Comparison of ENCODE assay signal across 22 mouse cellular contexts in genomic region chr3:90617586-90617985, GRCm38 (mm10). TPM values are rescaled to one million over a fixed set of nuclear protein-coding genes. Genes with fewer than 3 reads are reported as not detected.
DNase-seq lines count a peak whose midpoint lies in the region; ATAC-seq and TF ChIP-seq lines count a peak whose summit lies in the region.
"Had no signal": no experiment of that assay in that cellular context is flagged by ENCODE, and none has a peak within 500 bp of the region (broad histone marks: within the 10 kb centered on the region; RNA-seq: fewer than 3 reads in every experiment).

No protein-coding gene starts in this region.

- H3K27me3 ChIP-seq in C2C12 (ENCODE audit: control insufficient read depth, insufficient read depth, insufficient read length) = no peaks in the 10 kb centered on the region
- H3K27me3 ChIP-seq in MEL (ENCODE audit: control insufficient read depth in 1 of 2, insufficient read depth in 2 of 2, low read length in 2 of 2) = peaks cover 0 to 2% of the 10 kb centered on the region in 2 experiments; a peak in 1 of 4 replicates
- H3K27me3 ChIP-seq in kidney, embryonic 14.5 days (ENCODE audit: control insufficient read depth, insufficient read depth, low read length) = no peaks in the 10 kb centered on the region

- H3K9me3 ChIP-seq in MEL (replicated peaks; ENCODE audit: insufficient read depth, low read length) = no peaks in the 10 kb centered on the region
- H3K9me3 ChIP-seq in kidney, embryonic 14.5 days (ENCODE audit: control insufficient read depth, low read length) = no peaks in the 10 kb centered on the region
- H3K9me3 ChIP-seq: hindbrain, embryonic 15.5 days; neural tube, embryonic 15.5 days had no signal

- no peak overlapping the region for H3K27ac ChIP-seq in left cerebral cortex, adult 2 months
- H3K27ac ChIP-seq in MEL (ENCODE audit: control insufficient read depth, low read depth, low read length) = no peak overlapping the region
- H3K27ac ChIP-seq in kidney, embryonic 14.5 days (ENCODE audit: low read depth, low read length) = no peak overlapping the region
- H3K27ac ChIP-seq: hindbrain, embryonic 15.5 days; neural tube, embryonic 15.5 days had no signal

- H3K4me3 ChIP-seq in left cerebral cortex, adult 2 months = no peak overlapping the region
- H3K4me3 ChIP-seq in C2C12 (ENCODE audit: insufficient read depth, poor library complexity, severe bottlenecking) (no peak overlapping the region), MEL (ENCODE audit: control insufficient read depth in 1 of 2, insufficient read depth in 1 of 2, low read depth in 2 of 2, low read length in 2 of 2) (no peak overlapping the region)
- no peak overlapping the region for H3K4me3 ChIP-seq in kidney, embryonic 14.5 days (ENCODE audit: low read length)
- H3K4me3 ChIP-seq: erythroblast, embryonic 14.5 days; hindbrain, embryonic 15.5 days; neural tube, embryonic 15.5 days had no signal

- WGBS in kidney, embryonic 14.5 days = 19% methylated on average over 1 of the region's 1 CpGs

- H3K9ac ChIP-seq in MEL (ENCODE audit: control insufficient read depth, low read depth, low read length, poor library complexity, severe bottlenecking) = no peak overlapping the region
- no peak overlapping the region for H3K9ac ChIP-seq in kidney, embryonic 14.5 days (ENCODE audit: low read depth, low read length)
- H3K9ac ChIP-seq: forebrain, postnatal 0 days; hindbrain, embryonic 15.5 days; neural tube, embryonic 15.5 days had no signal

- peaks cover 0 to 16% of the 10 kb centered on the region in 2 experiments; a peak in 2 of 4 replicates for H3K4me1 ChIP-seq in MEL (ENCODE audit: control insufficient read depth in 1 of 2, insufficient read depth in 2 of 2, low read length in 2 of 2)
- no peaks in the 10 kb centered on the region for H3K4me1 ChIP-seq in kidney, embryonic 14.5 days (ENCODE audit: control insufficient read depth, insufficient read depth, low read length)

- H3K4me2 ChIP-seq in kidney, embryonic 14.5 days (replicated peaks; ENCODE audit: low read depth, low read length) = no peak overlapping the region
- H3K4me2 ChIP-seq: hindbrain, embryonic 15.5 days; neural tube, embryonic 15.5 days had no signal

- no peak for TF ChIP-seq EP300 in MEL (IDR thresholded peaks at IDR 0.05; ENCODE audit: low read depth in 1 of 2, low read length in 2 of 2)

- TF ChIP-seq POLR2A in MEL (IDR thresholded peaks at IDR 0.05; ENCODE audit: control insufficient read depth in 1 of 2, insufficient read depth in 1 of 2, low read depth in 1 of 2, low read length in 2 of 2, poor library complexity in 1 of 2) = no peak

- TF ChIP-seq RAD21 in MEL (IDR thresholded peaks at IDR 0.05; ENCODE audit: low read depth, low read length) = peak; percentile 61

- intact Hi-C loops in left cerebral cortex, adult 2 months (cut with DNase I) = loop anchor here (5.0 kb wide), 2 partner anchors 35 to 110 kb away; partner anchors contain the start of genes Chtop and S100a7a

- peak; percentile 33 for TF ChIP-seq CTCF in left cerebral cortex, adult 2 months (IDR thresholded peaks at IDR 0.05)
- no peak for TF ChIP-seq CTCF in C2C12 (IDR thresholded peaks at IDR 0.05; ENCODE audit: control insufficient read depth, insufficient read depth, insufficient read length)
- TF ChIP-seq CTCF in MEL (IDR thresholded peaks at IDR 0.05 in 2 of 3, conservative IDR thresholded peaks at IDR 0.05 in 1 of 3; ENCODE audit: control insufficient read depth in 1 of 3, insufficient read depth in 1 of 3, low read depth in 2 of 3, low read length in 3 of 3, poor library complexity in 1 of 3, severe bottlenecking in 1 of 3) = peak; percentile 53 to 65 (median 59)

- H3ac ChIP-seq in C2C12 (ENCODE audit: control insufficient read depth, insufficient read length, low read depth) = no peak overlapping the region

- H3K36me3 ChIP-seq in C2C12 (ENCODE audit: control insufficient read depth, insufficient read depth) = peaks cover 50% of the 10 kb centered on the region
- peaks cover 0 to 11% of the 10 kb centered on the region in 2 experiments; a peak in 2 of 4 replicates for H3K36me3 ChIP-seq in MEL (ENCODE audit: control insufficient read depth in 1 of 2, insufficient read depth in 2 of 2, low read length in 2 of 2)
- no peaks in the 10 kb centered on the region for H3K36me3 ChIP-seq in kidney, embryonic 14.5 days (ENCODE audit: control insufficient read depth, insufficient read depth, low read length)
- H3K36me3 ChIP-seq: hindbrain, embryonic 15.5 days; neural tube, embryonic 15.5 days had no signal

- H3K79me3 ChIP-seq in C2C12 (ENCODE audit: low read depth) = peaks cover 29% of the 10 kb centered on the region

- peak; percentile 46; the same call in 1 of the 2 replicates for ATAC-seq in megakaryocyte progenitor cell, adult 5-6 weeks (replicated peaks; ENCODE audit: poor library complexity)
- no peak for ATAC-seq in kidney, embryonic 14.5 days (ENCODE audit: low FRiP score, low TSS enrichment)
- ATAC-seq: forebrain, postnatal 0 days; midbrain, embryonic 16.5 days had no signal

- no peak for DNase-seq in left cerebral cortex, adult 2 months (ENCODE audit: extremely low spot score in 1 of 2, low spot score in 2 of 2)
- no peak for DNase-seq in left cerebral cortex, adult 11 months (ENCODE audit: low spot score)
- peak; percentile 62 for DNase-seq in MEL (ENCODE audit: low read depth, low spot score)
- DNase-seq in embryo, embryonic 10.5 days (ENCODE audit: low spot score) = no peak
- DNase-seq: adrenal gland, postnatal 36 days; cerebellum, adult 11-12 months; embryo, embryonic 11 days; forebrain, postnatal 0 days; gastrocnemius, postnatal 36 days; kidney, postnatal 36 days; lung, postnatal 36 days; thymus, postnatal 36 days had no signal

- H3K79me2 ChIP-seq in C2C12 (ENCODE audit: control insufficient read depth, insufficient read depth) (peaks cover 41% of the 10 kb centered on the region), MEL (ENCODE audit: control insufficient read depth, insufficient read depth, low read length, poor library complexity) (no peaks in the 10 kb centered on the region)

TF ChIP-seq in C2C12, 6 proteins besides CTCF, POLR2A, EP300 and RAD21 (continues in another document):
- TF ChIP-seq CEBPB (IDR thresholded peaks at IDR 0.05; ENCODE audit: low read depth) (no peak), MAX (IDR thresholded peaks at IDR 0.05) (peak; percentile 83), MYOG (IDR thresholded peaks at IDR 0.05; ENCODE audit: control insufficient read depth, extremely low read depth, insufficient read length) (no peak), USF1 (IDR thresholded peaks at IDR 0.05; ENCODE audit: low read depth) (peak; percentile 48)

TF ChIP-seq in MEL, 35 proteins besides CTCF, POLR2A, EP300 and RAD21 (continues in another document):
- TF ChIP-seq MXI1 (IDR thresholded peaks at IDR 0.05; ENCODE audit: low read depth, low read length) (peak; percentile 78), MEF2A (IDR thresholded peaks at IDR 0.05; ENCODE audit: extremely low read depth, insufficient replicate concordance, low read depth, low read length, poor library complexity, severe bottlenecking) (no peak), POLR2AphosphoS2 (IDR thresholded peaks at IDR 0.05; ENCODE audit: low read length) (no peak), USF2 (IDR thresholded peaks at IDR 0.05; ENCODE audit: borderline replicate concordance in 1 of 2, insufficient read depth in 1 of 2, low read depth in 1 of 2, low read length in 2 of 2) (no peak)

RNA-seq across cellular contexts. Expression of gene S100a6, which starts 4.9 kb away (rescaled TPM):
- total RNA-seq in left cerebral cortex, adult 2 months (2021) = 10 to 100 TPM; 28.8 to 31.0 TPM
- polyA plus RNA-seq in C2C12 (2012; fragmentation: generic; extraction: Trizol) (4,076 TPM), MEL (2012; ENCODE audit: insufficient read depth in 1 of 2, insufficient read length in 2 of 2, low read depth in 1 of 2, low replicate concordance in 2 of 2, missing spikeins in 1 of 2) (1 to 10 TPM in 1 of 2 experiments, not detected in 1; 4.7 TPM)
- 0.85 and 2.1 TPM in 2 replicates for total RNA-seq in MEL (2012; rRNA removed)
- 31.2 and 57.3 TPM in 2 replicates for total RNA-seq in megakaryocyte progenitor cell, adult 5-6 weeks (2015)
- total RNA-seq in megakaryocyte progenitor cell, adult 5-6 weeks (2017) = 10.7 and 21.3 TPM in 2 replicates
- 115 and 148 TPM in 2 replicates for polyA plus RNA-seq in kidney, embryonic 14.5 days (2014; fragmentation: Nextera tagmentation; extraction: Ambion mirVana)
- polyA plus RNA-seq: erythroblast, embryonic 14.5 days had no signal

RNA-seq across cellular contexts. Expression of gene S100a5, which starts 9.3 kb away (rescaled TPM):
- total RNA-seq in left cerebral cortex, adult 2 months (2021) = not detected
- polyA plus RNA-seq in C2C12 (2012; fragmentation: generic; extraction: Trizol) = 0.43 TPM
- total RNA-seq in MEL (2012; rRNA removed) = not detected in 2 replicates
- not detected for polyA plus RNA-seq in MEL (2012; ENCODE audit: insufficient read depth in 1 of 2, insufficient read length in 2 of 2, low read depth in 1 of 2, low replicate concordance in 2 of 2, missing spikeins in 1 of 2)
- total RNA-seq in megakaryocyte progenitor cell, adult 5-6 weeks (2015) = not detected in 2 replicates
- not detected in 2 replicates for total RNA-seq in megakaryocyte progenitor cell, adult 5-6 weeks (2017)
- 0.56 TPM in 1 of 2 replicates, not detected in the other for polyA plus RNA-seq in kidney, embryonic 14.5 days (2014; fragmentation: Nextera tagmentation; extraction: Ambion mirVana)
- total RNA-seq: adrenal gland, postnatal 36 days; forebrain, postnatal 0 days; liver, adult 2 months had no signal
- polyA plus RNA-seq: erythroblast, embryonic 14.5 days; forebrain, postnatal 0 days; heart, postnatal 0 days; hindbrain, embryonic 15.5 days; liver, adult 2 months; midbrain, embryonic 16.5 days; neural tube, embryonic 15.5 days had no signal

RNA-seq across cellular contexts. Expression of gene S100a4, which starts 14.0 kb away (rescaled TPM):
- 1 to 10 TPM; 4.6 to 4.8 TPM for total RNA-seq in left cerebral cortex, adult 2 months (2021)
- 11,980 TPM for polyA plus RNA-seq in C2C12 (2012; fragmentation: generic; extraction: Trizol)
- total RNA-seq in MEL (2012; rRNA removed) = 0.73 and 0.82 TPM in 2 replicates
- 1 to 10 TPM in 1 of 2 experiments, not detected in 1; 2.3 TPM for polyA plus RNA-seq in MEL (2012; ENCODE audit: insufficient read depth in 1 of 2, insufficient read length in 2 of 2, low read depth in 1 of 2, low replicate concordance in 2 of 2, missing spikeins in 1 of 2)
- total RNA-seq in megakaryocyte progenitor cell, adult 5-6 weeks (2015) = 31.5 and 39.6 TPM in 2 replicates
- total RNA-seq in megakaryocyte progenitor cell, adult 5-6 weeks (2017) = 19.4 and 53.6 TPM in 2 replicates
- polyA plus RNA-seq in kidney, embryonic 14.5 days (2014; fragmentation: Nextera tagmentation; extraction: Ambion mirVana) = 2.7 and 3.9 TPM in 2 replicates
- polyA plus RNA-seq: erythroblast, embryonic 14.5 days; midbrain, embryonic 16.5 days had no signal

RNA-seq across cellular contexts. Expression of gene Gm42674, which starts 15.9 kb away (rescaled TPM):
- not detected for total RNA-seq in left cerebral cortex, adult 2 months (2021)
- polyA plus RNA-seq in C2C12 (2012; fragmentation: generic; extraction: Trizol) (1.5 TPM), MEL (2012; ENCODE audit: insufficient read depth in 1 of 2, insufficient read length in 2 of 2, low read depth in 1 of 2, low replicate concordance in 2 of 2, missing spikeins in 1 of 2) (not detected)
- total RNA-seq in MEL (2012; rRNA removed) = not detected in 2 replicates
- total RNA-seq in megakaryocyte progenitor cell, adult 5-6 weeks (2015) = not detected in 2 replicates
- not detected in 2 replicates for total RNA-seq in megakaryocyte progenitor cell, adult 5-6 weeks (2017)
- polyA plus RNA-seq in kidney, embryonic 14.5 days (2014; fragmentation: Nextera tagmentation; extraction: Ambion mirVana) = not detected in 2 replicates
- total RNA-seq: adrenal gland, postnatal 36 days; forebrain, postnatal 0 days; gastrocnemius, postnatal 36 days; liver, adult 2 months had no signal
- polyA plus RNA-seq: erythroblast, embryonic 14.5 days; forebrain, postnatal 0 days; heart, postnatal 0 days; hindbrain, embryonic 15.5 days; liver, adult 2 months; midbrain, embryonic 16.5 days; neural tube, embryonic 15.5 days; stomach, embryonic 14.5 days had no signal

RNA-seq across cellular contexts. Expression of gene S100a2, which starts 27.5 kb away (rescaled TPM):
- not detected for total RNA-seq in left cerebral cortex, adult 2 months (2021)
- polyA plus RNA-seq in C2C12 (2012; fragmentation: generic; extraction: Trizol) = not detected
- not detected in 2 replicates for total RNA-seq in MEL (2012; rRNA removed)
- not detected for polyA plus RNA-seq in MEL (2012; ENCODE audit: insufficient read depth in 1 of 2, insufficient read length in 2 of 2, low read depth in 1 of 2, low replicate concordance in 2 of 2, missing spikeins in 1 of 2)
- total RNA-seq in megakaryocyte progenitor cell, adult 5-6 weeks (2015) = not detected in 2 replicates
- total RNA-seq in megakaryocyte progenitor cell, adult 5-6 weeks (2017) = not detected in 2 replicates
- polyA plus RNA-seq in kidney, embryonic 14.5 days (2014; fragmentation: Nextera tagmentation; extraction: Ambion mirVana) = not detected in 2 replicates
- total RNA-seq: adrenal gland, postnatal 36 days; forebrain, postnatal 0 days; gastrocnemius, postnatal 36 days; liver, adult 2 months had no signal
- polyA plus RNA-seq: erythroblast, embryonic 14.5 days; forebrain, postnatal 0 days; heart, postnatal 0 days; hindbrain, embryonic 15.5 days; liver, adult 2 months; midbrain, embryonic 16.5 days; neural tube, embryonic 15.5 days; stomach, embryonic 14.5 days had no signal
